Mouse (Mus musculus): ENCODE measurements around the gene Tmem274. TPM values are rescaled to one million over a fixed set of nuclear protein-coding genes. Genes with fewer than 3 reads are reported as not detected.

Gene Tmem274
- polyA plus RNA-seq, 1 experiment from 2014 or later: not detected

DNA sequence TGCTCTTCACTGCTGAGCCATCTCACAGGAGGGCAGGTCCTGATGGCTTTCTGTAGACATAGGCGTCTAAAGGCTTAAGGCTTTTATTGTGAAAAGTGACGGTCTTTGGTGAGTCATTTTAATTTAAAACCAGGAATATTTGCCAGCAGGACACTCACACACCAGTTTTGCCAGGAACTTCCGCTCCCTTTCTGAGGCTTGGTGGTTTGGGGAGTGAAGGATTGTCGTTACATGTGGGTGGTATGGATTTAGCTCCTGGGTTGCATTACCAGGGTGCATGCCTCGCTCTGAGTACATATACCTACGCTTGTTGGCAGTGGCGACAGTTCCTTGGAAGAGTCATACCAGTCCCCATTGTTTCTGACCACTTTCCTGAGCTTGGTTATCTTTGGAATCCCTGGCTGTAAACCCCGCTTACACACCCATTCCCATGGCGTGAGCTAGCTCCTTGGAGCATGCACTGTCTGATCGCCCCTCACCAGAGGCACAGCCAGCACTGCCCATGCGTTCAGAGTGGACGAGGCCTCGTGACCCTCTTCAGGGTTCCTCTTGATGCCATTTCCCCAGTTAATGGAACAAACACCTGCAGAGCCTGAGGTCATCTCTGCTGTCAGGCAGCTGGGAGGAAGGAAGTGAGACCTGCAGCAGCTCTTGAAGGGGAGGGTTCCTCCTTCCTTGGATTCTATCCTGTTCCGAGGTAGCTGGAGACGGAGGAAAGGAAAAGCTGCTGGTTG is 50.6 kb downstream of the Tmem274 start:
- no peak for ATAC-seq (ENCODE audit: low FRiP score)
- no peak overlapping the region for H3K4me3 ChIP-seq (replicated peaks)
- peaks cover 21% of the 10 kb centered on the region for H3K4me1 ChIP-seq
- H3K4me2 ChIP-seq: no peak overlapping the region
- H3K36me3 ChIP-seq: no peaks in the 10 kb centered on the region
- H3K27me3 ChIP-seq (replicated peaks): no peaks in the 10 kb centered on the region
- no peak overlapping the region for H3K27ac ChIP-seq (replicated peaks)
- 83% methylated on average over 15 of the region's 15 CpGs for WGBS
- H3K9me3 ChIP-seq (replicated peaks): no peaks in the 10 kb centered on the region
- no peak overlapping the region for H3K9ac ChIP-seq (replicated peaks)

GRCm38 (mm10) chr4:149529691-149530090 is 52.5 kb downstream of the Tmem274 start:
- Histone ChIP-seq H3K9ac (replicated peaks) (no peak overlapping the region), H3K4me2 (no peak overlapping the region), H3K9me3 (replicated peaks) (no peaks in the 10 kb centered on the region), H3K27me3 (replicated peaks) (no peaks in the 10 kb centered on the region), H3K27ac (replicated peaks) (no peak overlapping the region), H3K4me1 (peaks cover 21% of the 10 kb centered on the region), H3K4me3 (replicated peaks) (no peak overlapping the region), H3K36me3 (no peaks in the 10 kb centered on the region)
- WGBS: 82% methylated on average over 6 of the region's 6 CpGs
- ATAC-seq (ENCODE audit: low FRiP score): no peak

Other genes starting within 250 kb of the Tmem274 start
- 102 and 121 TPM in 2 replicates for gene Kif1b, start 169.7 kb upstream of the Tmem274 start, polyA plus RNA-seq (2015; fragmentation: Nextera tagmentation; extraction: Ambion mirVana)
- gene Ube4b, start 50.6 kb upstream of the Tmem274 start, polyA plus RNA-seq (2015; fragmentation: Nextera tagmentation; extraction: Ambion mirVana): 50.4 and 54.5 TPM in 2 replicates
- gene Rbp7, start 22.4 kb upstream of the Tmem274 start, polyA plus RNA-seq (2015; fragmentation: Nextera tagmentation; extraction: Ambion mirVana): 1.1 TPM in 1 of 2 replicates, not detected in the other
- gene Nmnat1, start 7.8 kb downstream of the Tmem274 start, polyA plus RNA-seq (2015; fragmentation: Nextera tagmentation; extraction: Ambion mirVana): 5.8 and 9.0 TPM in 2 replicates
- 37.9 and 40.0 TPM in 2 replicates for gene Lzic, start 7.9 kb downstream of the Tmem274 start, polyA plus RNA-seq (2015; fragmentation: Nextera tagmentation; extraction: Ambion mirVana)
- 92.7 and 103 TPM in 2 replicates for gene Ctnnbip1, start 40.9 kb downstream of the Tmem274 start, polyA plus RNA-seq (2015; fragmentation: Nextera tagmentation; extraction: Ambion mirVana)
- 142 and 188 TPM in 2 replicates for gene Clstn1, start 109.1 kb downstream of the Tmem274 start, polyA plus RNA-seq (2015; fragmentation: Nextera tagmentation; extraction: Ambion mirVana)
- gene Pik3cd, start 225.2 kb downstream of the Tmem274 start, polyA plus RNA-seq (2015; fragmentation: Nextera tagmentation; extraction: Ambion mirVana): 16.0 and 18.0 TPM in 2 replicates